Mouse (Mus musculus): Measurements from ENCODE around the gene Olfr836.
"Not testable (repeated sequence)": the region's sequence is repeated elsewhere in the genome, so short reads cannot be mapped to it uniquely, and the experiment has no call there.

Gene Olfr836

GRCm38 (mm10) chr9:19120082-19120481 lies at the start of gene Olfr836:
TSS of gene Olfr836 (plus strand) at chr9:19120382.
- in situ Hi-C loops (cut with MboI; ENCODE audit: low sequenced_read_pairs), result no loop called here

GRCm38 (mm10) chr9:19084986-19085385 lies 35.2 kb upstream of the Olfr836 start:
- in situ Hi-C loops (cut with MboI; ENCODE audit: low sequenced_read_pairs), result no loop called here

DNA sequence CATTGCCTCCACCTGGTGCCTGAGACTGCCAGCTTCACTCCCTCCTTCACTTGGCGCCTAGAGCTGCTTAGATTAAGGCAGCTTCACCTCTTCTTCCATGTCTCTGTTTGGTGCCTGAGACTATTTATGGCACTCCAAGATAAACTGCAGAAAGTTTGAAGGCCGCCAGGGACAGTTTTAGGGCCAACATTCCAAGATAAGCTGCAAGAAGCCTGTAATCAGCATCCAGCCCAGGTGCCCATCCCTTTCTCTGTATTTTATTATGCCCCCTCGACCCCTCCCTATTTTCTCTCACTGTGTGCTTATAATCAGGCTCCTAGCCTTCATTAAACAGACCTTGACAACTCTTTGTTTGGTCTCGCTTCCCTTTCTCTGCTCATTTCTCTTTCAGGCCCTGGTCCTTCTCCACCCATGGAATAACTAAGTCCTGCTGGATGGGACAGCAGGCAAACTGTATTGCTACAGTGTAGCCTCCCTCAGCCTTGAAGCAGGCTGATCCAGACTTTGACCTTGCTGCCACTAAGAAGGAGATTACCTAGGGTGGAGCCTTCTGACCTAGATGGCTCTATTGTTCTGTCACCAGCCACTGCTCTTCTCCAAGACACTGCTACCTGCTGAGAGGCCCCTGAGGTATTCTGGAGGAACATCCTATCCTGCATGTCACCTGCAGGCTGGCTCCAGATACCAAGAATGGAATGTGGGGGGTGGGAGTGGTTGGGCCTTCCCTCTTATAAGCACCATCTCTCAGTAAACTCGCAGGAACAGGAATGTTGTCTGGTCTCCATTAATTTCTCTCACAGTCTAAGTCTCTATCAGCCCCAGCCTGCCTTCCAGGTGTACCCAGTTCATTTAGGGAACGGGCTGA lies 27.1 kb upstream of the Olfr836 start:
- in situ Hi-C loops (cut with MboI; ENCODE audit: low sequenced_read_pairs), result not testable (repeated sequence)

DNA sequence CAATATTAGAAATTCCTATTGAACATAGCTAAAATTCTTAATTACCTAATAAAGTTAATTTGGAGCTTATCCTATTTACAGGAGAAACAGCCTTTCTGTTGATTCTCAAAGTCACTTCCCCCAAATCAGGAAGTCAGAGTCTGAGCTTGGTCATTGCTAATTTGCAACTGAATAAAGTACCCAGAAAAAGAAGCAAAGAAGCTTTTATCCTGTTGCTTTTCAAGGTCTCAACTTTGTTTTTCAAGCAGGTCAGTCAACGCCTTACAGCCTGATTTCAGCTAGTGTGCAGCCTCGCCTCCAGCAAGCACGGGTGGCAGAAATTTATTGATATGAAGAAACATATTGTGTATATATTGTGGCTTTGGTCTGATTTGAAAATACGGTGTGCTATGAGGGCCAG lies 22.9 kb upstream of the Olfr836 start:
- in situ Hi-C loops (cut with MboI; ENCODE audit: low sequenced_read_pairs), result no loop called here

DNA sequence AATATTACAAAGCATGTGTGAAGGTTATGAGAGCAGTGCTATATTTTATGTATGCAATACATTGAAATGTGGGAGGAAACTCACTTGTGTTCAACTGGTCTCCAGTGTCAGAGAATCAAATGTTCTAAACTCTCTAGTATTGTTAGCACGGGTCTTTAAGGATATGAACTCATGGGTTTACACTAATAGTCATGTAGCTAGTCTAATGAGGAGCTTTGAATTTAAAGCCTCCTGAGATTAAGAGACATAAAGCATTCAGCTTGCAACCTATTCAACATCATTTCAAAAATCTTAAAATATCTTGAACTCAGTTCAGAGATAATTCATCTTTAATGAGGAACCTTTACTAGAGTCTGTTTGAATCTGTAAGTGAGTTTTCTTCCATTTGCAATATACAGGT lies 15.8 kb downstream of the Olfr836 start, which contains the start of gene Olfr837:
Olfr837 (plus strand) TSS at position 301 of the 400 bp plus-strand sequence.
- in situ Hi-C loops (cut with MboI; ENCODE audit: low sequenced_read_pairs), result no loop called here
